Mouse (Mus musculus) frontal cortex, postnatal 25 days (tissue): ENCODE results near the gene Kdm6b.
A peak's percentile ranks its signal among the peaks of the same experiment; 100 is the strongest.

Experiments
- DNase-seq, 2 experiments: peaks; one replicate each; pipeline ENCODE4 v3.0.0; 2022; ENCODE audit warnings: low spot score in 2 of 2

Gene Kdm6b

DNA sequence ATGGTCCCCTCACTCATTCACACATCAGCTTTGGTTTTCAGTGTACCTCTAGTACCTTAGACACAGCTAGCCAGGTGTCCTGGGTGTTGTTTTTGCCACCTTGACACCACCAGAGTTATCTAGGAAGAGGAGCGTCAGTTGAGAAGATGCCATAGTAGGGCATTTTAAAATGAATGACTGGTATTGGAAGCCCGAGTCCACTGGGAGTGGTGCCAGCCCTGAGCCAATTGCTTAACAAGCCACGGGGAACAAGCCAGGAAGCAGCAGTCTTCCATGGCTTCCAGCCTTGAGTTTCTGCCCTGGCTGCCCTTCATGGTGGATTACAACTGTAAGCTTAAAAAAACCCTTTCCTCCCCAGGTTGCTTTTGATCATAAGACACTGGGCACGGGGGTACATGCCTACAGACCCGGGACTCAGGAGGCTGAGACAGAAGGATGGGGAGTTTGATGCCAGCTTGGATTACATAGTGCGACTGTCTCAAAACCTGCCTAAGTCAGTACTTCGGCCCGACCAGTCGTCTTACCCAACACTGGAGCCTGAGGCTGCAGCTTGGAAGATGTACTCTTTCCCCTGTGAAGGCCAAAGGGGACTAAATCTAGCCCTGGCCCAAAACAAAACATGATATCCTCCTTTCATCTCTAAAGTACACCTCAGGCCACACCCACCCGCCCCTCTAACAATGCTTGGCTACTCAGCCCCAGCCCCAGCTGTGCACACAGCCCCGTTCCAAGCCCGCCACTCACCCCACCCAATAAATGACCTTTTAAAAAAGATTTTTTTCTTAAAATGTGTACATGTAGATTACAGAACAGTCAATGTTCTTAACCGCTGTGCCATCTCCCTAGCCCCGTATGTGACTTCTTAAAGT lies 23.7 kb downstream of the Kdm6b start:
- peak in 1 of 2 experiments; percentile 28 for DNase-seq

DNA sequence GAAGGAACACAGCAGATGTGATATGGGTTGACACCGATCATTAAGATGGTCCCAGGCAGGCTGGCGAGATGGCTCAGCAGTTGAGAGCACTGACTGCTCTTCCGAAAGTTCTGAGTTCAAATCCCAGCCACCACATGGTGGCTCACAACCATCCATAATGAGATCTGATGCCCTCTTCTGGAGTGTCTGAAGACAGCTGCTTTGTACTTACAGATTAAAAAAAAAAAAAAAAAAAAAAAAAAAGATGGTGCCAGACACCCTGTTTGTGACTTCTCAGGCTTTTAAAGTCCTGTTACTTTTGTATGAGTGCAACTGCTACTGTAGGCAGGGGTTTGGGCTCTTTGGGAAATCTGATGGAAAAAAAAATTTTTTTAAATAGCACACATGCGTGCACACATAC lies 24.8 kb downstream of the Kdm6b start:
- no peak for DNase-seq

DNA sequence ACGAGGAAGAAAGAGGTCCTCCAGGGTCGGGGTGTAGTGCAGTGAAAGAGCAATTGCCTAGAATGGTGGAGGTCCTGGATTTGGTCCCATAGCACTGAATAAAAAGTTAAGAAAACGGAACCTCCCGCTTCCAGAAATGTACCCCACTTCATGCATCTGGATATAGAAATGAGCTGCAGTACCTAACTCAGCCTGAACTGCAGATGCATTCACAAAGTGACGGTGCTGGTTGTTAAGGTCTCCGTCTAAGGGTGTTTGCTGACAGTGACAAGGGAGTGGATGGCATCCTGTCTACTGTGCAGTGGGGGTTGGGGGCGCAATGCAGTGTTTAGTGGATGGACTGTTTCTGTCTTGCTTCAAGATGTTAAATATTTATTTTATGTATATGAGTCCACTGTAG lies 26.7 kb downstream of the Kdm6b start:
- DNase-seq: no peak

DNA sequence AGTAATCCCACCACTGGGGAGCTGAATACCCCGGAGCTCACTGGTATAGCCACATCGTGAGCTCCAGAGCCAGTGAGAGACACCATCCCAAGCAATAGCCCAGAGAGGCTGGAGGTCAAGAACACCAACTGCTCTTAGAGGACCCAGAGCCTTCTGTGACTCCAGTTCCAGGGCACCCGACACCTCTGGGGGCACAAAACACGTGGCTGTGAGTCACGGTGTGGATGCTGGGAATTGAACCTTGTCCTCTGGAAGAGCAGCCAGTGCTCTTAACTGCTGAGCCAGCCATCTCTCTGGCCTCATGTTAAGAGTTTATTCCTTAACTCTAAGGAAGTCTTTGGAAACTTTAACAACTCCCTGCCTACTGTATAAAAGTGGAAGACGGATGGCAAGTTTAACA lies 28.5 kb downstream of the Kdm6b start:
- no peak for DNase-seq

DNA sequence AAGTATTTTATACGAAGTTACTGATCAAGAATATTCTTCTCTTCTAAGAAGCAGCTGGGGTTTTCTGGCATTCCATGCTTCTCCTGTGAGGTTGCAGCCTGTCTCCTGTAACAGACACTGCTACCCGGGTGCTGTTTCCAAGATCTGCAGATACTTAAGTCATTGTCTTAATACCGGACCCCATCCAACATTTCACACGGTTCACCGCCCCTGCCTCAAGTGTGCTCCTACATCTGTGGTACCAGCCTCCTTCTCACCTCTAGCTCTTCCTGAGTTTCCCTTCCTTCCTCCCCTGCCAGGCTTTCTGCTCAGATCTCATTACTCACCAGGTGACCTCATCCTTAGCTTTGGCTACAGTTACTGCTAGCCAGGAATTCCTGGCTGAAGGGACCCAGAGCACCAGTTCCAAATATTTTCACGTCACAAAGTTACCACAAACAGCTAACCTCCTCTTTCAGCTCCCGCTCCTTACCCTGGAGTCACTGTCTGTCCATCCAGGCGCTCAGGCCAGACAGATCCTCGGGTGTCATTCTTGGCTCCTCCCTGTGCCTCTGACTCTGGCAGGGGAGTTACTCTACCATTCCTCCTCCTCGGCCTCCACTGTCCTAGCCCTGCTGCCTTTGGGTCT lies 30.9 kb downstream of the Kdm6b start:
- no peak for DNase-seq

DNA sequence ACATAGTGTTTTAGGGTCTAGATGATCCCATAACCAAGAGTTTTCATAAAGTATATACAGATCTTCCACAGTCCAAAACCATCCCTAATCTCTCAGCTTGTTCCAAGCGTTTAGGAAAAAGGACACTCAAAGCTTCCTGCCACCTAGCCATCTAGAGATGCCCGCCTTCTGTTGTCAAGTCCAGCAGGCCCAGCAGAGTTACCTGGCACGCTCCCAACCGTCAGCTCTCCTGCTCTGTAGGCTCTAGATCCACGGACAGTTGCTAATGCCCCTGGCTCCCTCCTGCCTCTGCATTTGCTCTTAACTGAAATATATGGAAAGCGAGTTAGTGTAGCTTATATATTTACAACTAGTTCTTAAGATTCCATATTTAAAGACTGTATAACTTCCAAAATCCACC lies 32.1 kb downstream of the Kdm6b start:
- DNase-seq: no peak

DNA sequence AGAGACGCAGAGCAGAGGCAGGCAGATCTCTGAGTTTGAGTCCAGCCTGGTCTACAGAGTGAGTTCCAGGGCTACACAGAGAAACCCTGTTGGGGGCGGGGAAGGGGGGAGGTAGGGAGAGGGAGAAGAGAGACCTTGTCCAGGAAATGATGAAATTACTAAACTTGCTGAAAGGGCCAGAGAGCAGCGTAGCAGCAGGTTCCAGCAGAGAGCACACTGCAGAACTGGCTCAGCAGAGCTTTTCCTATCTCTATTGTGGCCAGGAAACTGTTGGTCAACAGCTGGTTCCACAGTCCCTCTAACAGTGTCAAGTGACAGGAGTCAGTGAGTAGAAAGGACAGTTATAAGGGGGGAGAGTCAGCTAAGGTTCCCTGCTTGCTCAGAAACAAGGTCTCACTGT lies 33.9 kb downstream of the Kdm6b start:
- no peak for DNase-seq

DNA sequence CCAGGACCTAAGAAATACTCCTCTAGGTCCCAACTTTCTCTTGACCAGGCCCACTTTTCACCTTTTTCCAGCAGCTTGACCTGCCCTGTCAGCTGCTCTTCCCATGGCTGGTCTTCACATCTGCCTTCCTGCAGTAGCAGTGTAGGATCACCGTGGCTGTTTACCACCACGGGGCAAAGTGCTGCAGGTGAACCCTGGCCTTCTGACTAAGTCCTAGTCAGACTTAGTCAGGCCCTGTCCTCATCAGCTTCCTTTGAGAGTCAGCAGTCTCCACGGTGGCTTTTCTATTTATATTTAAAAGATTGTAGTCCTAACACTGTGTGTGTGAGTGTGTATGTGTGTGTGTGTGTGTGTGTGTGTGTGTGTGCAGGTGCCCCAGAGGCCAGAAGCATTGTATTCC lies 35.7 kb downstream of the Kdm6b start:
- DNase-seq: no peak

DNA sequence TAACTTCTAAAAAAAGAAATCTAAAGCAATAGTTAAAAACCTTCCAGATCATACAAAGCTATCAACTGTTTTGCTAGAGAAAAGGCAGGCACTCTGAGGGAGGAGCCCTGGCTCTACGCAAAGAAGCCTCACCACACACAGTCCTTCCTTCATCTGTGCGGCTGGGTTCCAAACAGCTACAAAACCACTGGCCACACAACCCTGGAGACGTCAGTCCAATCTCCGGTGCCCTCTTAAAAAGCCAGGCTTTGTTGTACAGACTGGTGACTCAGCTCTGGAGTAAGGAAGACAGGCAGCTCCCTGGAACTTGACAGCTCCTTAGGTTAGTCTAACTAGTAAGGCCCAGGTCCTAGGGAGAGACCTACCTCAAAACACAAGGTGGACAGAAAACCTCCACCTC lies 37.8 kb downstream of the Kdm6b start:
- DNase-seq: no peak

DNA sequence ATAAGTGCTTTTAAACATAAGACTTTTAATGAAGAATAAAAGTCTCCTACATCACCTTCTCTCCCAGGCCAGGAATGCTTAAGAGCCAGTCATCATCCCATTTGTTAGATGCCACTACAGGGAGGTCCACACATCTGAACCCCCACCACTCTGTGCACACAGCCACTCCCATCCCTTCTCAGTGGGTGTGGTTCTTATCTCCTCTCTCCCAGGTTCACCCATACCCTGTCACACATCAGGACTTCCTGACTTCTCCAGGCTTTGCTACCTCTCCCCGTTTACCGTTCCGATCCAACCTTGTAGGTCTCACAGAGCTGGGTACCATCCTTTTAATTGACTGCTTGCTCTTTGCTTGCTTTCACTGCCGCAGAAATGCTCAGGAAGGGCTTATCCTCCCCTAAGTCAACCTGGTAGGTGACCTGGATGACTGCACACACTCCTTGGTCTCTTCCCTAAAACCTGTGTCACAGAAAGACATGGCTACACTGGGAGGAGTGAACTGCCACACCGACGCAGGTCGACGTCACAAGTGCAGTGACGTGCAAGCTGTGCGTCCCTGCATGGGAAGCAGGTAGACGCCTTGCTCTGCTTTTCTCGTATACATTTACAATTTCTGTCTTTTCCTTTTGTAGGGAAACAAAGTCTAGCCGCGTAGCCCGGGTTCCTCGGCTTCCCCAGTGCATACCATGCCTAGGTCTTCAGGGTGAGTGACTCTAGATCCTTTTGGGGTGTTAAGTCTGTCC lies 40.1 kb downstream of the Kdm6b start:
- no peak for DNase-seq

DNA sequence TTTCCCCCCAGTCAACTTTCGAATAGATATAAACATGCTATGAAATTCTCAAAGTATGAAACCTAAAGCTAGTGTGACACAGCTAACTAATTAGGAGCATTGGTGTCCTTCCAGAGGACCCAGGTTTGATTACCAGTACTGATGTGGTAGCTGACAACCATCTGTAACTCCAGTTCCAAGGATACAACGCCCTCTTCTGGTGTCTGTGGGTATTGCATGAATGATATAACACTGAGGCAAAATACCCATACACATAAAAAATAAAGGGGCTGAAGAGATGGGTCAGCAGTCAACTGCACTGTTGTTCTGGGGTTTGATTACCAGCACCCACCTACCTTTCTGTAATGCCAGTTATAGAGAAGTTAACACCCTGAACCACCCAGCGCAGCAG lies 40.7 kb downstream of the Kdm6b start:
- DNase-seq: no peak

DNA sequence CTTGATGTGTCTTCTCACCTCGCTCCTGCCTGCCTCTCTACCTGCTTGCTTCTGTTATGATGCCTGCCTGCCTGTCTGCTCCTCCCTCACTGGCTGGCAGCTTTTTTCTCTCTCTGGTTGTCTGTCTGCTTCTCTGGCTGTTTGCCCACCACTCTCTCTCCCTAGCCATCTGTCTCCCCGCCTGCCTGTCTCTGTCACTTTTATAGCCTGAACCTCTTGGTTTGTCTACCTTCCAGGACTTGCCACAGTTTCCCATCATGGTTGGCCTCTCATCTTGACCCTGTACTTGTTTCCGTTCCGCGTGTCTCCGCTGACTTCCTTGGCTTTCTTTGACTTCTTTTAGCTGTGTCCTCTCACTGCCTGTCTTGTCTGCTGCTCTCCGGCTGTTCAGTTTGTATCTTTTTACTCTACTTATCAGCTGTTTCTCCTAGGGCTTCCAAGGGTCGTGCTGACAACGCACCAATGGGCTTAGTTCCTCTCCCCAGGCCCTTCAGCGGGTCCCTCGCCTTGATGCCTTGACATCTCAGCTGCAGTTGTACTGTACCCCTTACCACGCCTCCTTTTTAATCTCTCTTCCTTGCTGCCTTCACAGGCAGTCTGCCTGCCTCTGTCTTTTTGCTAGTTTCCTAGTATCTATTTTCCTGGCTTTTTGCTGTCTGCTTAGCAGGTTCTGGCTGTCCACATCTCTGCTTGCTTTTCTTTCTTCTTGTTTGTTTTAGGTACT lies 41.3 kb downstream of the Kdm6b start:
- DNase-seq: peak in 1 of 2 experiments; percentile 35

DNA sequence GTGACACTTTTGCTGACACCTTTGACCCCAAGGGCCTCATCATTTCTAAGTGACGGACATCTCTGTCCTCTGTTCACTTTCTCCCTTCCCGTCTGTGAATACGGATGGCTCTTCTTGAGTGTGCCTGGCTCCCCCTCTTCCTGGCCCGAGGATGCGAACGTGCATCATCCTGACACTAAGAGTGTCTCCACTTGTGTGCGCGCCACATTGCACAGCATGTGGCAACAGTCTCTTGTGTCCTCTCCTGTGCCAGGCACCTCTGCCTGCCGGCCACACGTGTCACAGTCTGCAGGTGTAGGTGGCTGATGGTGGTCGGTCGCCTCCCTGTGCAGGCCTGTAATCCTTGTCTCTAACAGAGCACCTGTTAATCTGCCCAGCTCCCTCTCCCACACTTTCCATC lies 41.9 kb downstream of the Kdm6b start:
- DNase-seq: no peak

DNA sequence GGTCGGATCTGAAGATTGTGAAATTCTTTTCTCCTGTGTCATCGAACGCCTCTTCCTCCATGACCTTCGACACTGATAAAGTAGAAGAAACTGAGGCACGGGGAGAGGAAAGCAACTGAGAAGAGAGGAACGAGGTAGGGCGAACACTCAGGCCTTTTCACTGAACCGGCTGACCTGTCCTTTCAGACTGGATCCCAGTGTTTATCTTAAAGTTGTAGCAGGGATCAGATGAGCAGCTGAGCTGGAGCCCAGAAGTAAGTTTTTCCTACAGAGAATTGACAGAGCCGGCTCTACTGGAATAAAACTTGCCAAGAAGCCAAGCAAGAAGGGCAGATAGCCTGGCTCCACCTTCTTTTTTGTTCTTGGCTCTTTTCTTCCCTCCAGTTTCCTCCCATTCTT lies 42.7 kb downstream of the Kdm6b start:
- DNase-seq: no peak

DNA sequence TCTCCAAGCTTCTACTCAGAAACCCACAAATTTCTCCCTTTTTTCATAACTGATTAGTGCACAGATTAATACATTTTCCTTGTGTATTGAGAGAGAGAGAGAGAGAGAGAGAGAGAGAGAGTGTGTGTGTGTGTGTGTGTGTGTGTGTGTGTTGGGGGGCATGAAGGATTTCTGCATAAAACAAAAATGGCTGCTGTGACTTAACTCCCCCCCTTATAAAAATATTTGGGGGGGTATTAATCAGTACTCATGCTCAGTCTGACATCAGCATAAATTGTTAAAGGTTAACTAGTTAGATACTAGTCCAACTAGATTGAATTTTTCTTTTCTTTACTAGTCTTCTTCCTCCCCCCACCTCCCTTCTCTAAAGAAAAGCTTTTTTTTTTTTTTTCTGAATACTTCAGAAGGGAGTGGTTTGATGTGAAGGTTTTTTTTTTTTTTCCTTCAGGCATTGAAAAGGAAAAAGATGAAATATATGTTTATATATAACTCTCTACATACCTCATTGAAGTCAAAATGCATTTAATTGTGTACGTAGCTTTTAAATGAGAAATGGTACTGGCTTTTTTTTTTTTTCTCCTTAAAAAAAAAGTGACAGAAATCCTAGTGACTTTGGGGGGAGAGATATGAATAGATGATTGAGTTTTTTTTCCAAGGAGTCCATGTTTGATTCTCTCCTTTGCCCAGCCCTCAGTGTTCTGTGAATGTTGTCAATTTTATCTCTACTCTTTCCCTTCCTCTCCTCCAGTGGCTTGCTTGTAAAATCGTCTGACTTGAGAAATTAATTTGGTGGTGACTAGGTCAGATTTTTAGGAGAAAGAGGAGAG lies 43.3 kb downstream of the Kdm6b start:
- DNase-seq: no peak

DNA sequence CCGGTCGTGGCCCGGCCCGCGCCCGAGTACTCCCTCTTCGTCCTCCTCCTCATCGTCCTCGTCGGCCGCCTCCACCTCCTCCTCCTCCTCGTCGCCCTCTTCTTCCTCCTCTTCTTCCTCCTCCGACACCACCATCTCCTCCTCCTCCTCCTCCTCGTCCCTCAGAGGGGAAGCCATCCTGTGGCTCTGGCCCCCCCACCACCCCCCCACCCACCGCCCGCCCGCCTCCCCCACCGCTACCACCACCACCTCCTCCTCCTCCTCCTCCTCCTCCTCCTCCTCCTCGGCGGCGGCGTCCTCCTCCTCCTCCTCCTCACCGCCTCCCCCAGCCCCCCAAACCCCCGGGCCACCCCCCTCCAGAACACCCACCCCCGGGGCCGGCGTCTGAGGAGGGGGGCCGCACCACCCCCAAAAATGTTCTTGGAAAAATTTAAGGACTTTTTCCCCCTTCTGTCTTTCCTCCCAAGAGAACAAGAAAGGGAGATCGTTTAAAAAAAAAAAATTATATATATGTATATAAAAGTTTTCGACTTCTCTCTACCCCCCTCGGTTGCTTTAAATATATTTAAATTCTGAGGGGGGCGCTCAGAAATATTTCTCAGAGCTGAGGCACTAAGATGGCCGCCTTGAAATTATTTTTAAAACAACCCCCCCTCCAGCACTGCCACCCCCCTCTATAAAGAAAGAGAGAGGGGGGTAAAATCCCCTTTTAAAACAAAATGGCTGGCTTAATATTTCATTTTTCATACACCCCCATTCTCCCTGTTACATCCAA lies 44.1 kb downstream of the Kdm6b start, which contains the start of gene Chd3:
TSS of gene Chd3 (minus strand) at position 192 of the 775 bp plus-strand sequence.
- no peak for DNase-seq

DNA sequence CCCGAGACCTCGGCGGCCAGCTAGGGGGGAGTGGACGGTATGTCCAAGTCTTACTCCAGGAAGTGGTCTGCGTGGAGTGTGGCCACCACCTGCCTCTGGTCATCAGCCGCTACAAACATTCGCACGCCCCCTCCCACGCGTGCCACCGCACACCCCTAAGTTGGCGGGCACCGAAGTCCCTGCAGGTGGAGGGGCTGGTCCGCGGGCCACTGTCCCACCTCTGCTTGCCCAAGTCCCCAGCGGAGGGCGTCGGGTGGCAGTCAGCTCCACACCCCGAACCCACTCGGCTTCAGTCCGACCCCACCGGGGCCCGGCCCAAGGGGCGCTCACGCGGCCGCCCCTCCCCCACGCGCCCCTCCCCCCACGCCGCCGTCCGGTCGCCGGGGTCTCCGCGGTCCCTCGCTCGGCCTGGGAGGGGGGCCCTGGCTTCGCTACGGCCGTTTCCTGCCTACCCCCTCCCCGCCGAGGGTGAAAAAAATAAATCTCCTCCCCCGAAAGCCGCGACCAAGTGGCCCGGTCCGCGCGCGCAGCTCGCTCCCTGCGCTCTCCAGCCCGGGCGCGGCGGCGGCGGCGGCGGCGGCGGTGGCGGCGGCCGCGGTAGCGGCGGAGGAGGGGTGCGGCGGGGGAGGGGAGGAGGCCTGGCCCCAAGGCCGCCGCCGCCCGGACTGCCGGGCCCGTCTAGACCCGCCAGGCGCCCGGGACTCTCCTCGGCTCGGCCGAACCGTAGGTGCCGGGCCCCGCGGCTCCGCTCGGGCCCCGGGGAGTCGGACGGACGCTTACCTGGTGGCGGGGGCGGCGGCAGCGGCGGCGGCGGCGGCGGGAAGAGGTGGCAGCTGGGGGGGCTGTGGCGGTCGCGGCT lies 44.9 kb downstream of the Kdm6b start:
- DNase-seq: peak in 1 of 2 experiments; percentile 38

DNA sequence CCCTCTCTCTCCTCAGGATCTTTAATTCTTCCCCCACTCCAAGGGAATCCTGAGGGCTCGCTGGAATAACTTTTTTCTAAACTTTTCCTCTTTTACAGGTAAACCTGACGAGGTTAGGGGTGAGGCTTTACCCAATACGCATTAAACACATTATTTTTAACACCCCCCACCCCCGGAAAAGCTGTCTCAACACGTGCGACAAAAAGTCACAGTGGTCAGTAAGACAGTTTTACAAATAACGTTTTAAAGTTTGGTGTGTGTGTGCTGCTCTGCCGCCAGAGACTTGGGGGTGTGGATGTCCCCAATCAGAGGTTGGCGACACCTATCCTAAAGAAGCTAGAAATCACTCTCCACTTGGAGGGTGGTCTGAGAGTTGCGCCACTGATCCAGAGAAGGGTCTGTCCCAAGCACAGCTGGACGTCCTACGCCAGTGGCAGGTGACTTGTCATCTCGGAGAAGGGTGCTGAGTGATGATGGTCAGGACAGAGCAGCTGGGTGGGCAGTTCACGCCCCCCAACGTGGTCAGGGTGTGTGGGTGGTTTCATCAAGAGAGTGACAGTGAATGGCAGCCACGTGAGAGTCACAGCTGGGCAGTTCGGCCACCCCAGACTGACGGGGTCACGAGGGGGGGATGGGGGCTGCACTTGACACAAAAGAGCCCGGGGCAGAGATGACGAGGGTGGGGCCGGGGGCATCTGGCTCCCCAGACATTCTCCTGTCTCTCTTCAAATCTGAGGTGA lies 45.7 kb downstream of the Kdm6b start:
- peak in 1 of 2 experiments; percentile 21 for DNase-seq
